Mouse (Mus musculus) myocyte (in vitro differentiated cells): ENCODE data around the gene Fam234a.

Experiments
- MAX ChIP-seq: IDR thresholded peaks from one replicate; pipeline ENCODE4 v1.6.1; 2011; ENCODE audit warnings: low read depth, mild to moderate bottlenecking, control low read depth
- MYOD1 ChIP-seq, 3 experiments: IDR thresholded peaks; one replicate each; pipeline ENCODE4 v1.6.1; 2011; ENCODE audit warnings: control low read depth in 2 of 3, low read depth in 2 of 3, mild to moderate bottlenecking in 2 of 3, moderate library complexity in 1 of 3; ENCODE audit not compliant: insufficient read length in 2 of 3, control insufficient read depth in 1 of 3
- MYOG ChIP-seq, 3 experiments: IDR thresholded peaks; one replicate each; pipeline ENCODE4 v1.6.1; 2011; ENCODE audit warnings: control low read depth in 2 of 3, low read depth in 2 of 3, mild to moderate bottlenecking in 2 of 3; ENCODE audit not compliant: insufficient read length in 2 of 3, control insufficient read depth in 1 of 3, insufficient read depth in 1 of 3
- POLR2A ChIP-seq: IDR thresholded peaks from one replicate; pipeline ENCODE4 v1.6.1; 2011; ENCODE audit warnings: low read depth, mild to moderate bottlenecking, control low read depth, moderate library complexity; ENCODE audit not compliant: insufficient read length
- POLR2AphosphoS2 ChIP-seq: IDR thresholded peaks from one replicate; pipeline ENCODE4 v1.6.1; 2011; ENCODE audit warnings: low read depth, control low read depth; ENCODE audit not compliant: insufficient read length
- SRF ChIP-seq: IDR thresholded peaks from one replicate; pipeline ENCODE4 v1.6.1; 2011; ENCODE audit warnings: low read depth; ENCODE audit not compliant: control insufficient read depth, insufficient read length
- TCF12 ChIP-seq: IDR thresholded peaks from one replicate; pipeline ENCODE4 v1.6.1; 2011; ENCODE audit warnings: mild to moderate bottlenecking, control low read depth; ENCODE audit not compliant: poor library complexity, insufficient read depth, severe bottlenecking
- USF1 ChIP-seq: IDR thresholded peaks from one replicate; pipeline ENCODE4 v1.6.1; 2011; ENCODE audit warnings: low read depth, mild to moderate bottlenecking, control low read depth, moderate library complexity

- TF ChIP-seq POLR2AphosphoS2 (no peak), SRF (no peak), TCF12 (no peak), POLR2A (no peak), USF1 (no peak), MYOD1 (IDR thresholded peaks at IDR 0.05; ENCODE audit: control insufficient read depth in 1 of 3, insufficient read length in 2 of 3, low read depth in 2 of 3) (no peak), MYOG (IDR thresholded peaks at IDR 0.05; ENCODE audit: control insufficient read depth in 1 of 3, insufficient read depth in 1 of 3, insufficient read length in 2 of 3, low read depth in 2 of 3) (no peak), MAX (no peak)
These were observed 31.8 kb downstream of the Fam234a start for GRCm38 (mm10) chr17:26212241-26212640.
